Mouse (Mus musculus) testis, adult 10 weeks (tissue): ENCODE results near the gene Atp5h. TPM values are rescaled to one million over a fixed set of nuclear protein-coding genes. Genes with fewer than 3 reads are reported as not detected.

ENCODE experiments used
- polyA plus RNA-seq: library from polyadenylated mRNA; stranded (reverse); fragments of 350-450 nt; fragmentation: Illumina TruSeq; extraction: RNeasy Lipid Tissue Mini Kit (QIAGEN cat#74804); gene quantifications from one replicate; pipeline ENCODE4 v1.2.3, GENCODE M21; 2014; ENCODE audit warnings: low read depth, low replicate concordance

Gene Atp5h
- polyA plus RNA-seq = 319 TPM

DNA sequence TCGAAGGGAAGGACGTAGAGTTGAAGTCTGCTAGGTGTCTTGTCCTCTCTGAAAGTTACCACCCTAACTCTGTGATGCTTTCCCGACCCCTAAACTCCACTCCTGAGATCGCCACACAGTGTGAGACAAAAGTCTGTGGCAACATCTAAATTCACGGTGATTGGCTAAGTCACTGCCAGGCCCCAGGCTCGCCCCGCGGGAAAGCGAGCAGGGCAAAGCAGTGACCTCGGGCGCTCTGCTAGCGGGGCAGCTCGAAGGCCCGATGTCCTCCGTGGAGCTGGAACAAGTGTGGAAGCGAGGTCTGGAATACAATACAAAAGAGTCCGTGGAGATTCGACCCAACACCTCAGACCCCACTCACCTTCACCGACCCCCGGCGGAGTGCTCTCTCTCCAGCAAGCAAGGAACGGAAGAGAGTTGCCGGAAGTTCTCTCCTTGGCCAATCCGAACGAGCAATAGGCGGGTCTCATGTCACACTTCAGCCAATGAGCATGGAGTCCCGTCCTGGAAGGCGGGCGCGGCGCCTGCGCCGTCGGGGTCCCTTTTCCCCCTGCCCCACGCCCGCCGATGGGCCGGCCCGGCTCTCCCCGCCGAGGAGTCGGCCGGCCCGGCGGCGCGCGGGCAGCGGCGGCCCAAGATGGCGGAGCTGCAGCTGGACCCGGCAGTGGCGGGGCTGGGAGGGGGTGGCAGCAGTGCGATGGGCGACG, at the start of gene Atp5h, which contains the start of gene Kctd2:
Atp5h (minus strand) TSS at position 432 of the 707 bp plus-strand sequence.
Kctd2 (plus strand) TSS at position 598 of the 707 bp plus-strand sequence.

GRCm38 (mm10) chr11:115462243-115462891, 42.6 kb upstream of the Atp5h start, which contains the start of gene Slc16a5:
Gene Slc16a5 (plus strand): TSS chr11:115462474.

GRCm38 (mm10) chr11:115439906-115440595, 20.3 kb upstream of the Atp5h start, which contains the start of gene Trim80:
Gene Trim80 (plus strand): TSS chr11:115440545.

DNA sequence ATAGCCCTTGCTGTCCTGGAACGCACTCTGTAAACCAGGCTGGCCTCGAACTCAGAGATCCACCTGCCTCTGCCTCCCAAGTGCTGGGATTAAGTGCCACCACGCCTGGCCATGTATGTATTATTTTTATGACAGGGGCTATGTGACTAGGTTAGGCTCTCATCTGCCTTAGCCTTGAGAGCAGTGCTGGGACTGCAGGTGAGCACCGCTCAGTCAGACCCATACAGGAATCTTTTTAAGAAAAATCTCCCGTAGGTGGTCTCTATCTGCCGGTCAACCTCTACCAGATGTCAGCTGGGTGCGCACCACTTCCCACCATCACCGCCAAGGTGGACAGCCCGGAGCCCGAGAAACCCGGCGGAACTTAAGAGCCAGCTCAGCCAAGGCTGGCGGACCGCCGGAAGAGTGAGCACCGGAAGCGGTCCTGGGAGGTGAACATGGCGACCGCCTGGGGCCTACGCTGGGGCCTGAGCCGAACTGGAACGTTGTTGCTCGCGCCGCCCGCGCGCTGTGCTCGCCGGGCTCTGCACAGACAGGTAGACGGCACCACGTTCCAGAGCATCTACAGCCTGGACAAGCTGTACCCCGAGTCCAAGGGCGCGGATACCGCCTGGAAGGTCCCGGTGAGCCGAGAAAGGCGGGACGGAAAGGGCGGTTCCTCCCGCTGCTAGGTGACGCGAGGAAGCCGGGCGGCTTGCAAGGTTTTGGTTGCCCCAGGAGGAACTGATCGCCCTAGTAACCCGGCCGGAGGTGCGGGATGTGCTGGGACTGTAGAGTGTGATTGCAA, 16.2 kb downstream of the Atp5h start, which contains the start of gene Mrpl58:
Mrpl58 (plus strand) TSS at position 415 of the 787 bp plus-strand sequence.

DNA sequence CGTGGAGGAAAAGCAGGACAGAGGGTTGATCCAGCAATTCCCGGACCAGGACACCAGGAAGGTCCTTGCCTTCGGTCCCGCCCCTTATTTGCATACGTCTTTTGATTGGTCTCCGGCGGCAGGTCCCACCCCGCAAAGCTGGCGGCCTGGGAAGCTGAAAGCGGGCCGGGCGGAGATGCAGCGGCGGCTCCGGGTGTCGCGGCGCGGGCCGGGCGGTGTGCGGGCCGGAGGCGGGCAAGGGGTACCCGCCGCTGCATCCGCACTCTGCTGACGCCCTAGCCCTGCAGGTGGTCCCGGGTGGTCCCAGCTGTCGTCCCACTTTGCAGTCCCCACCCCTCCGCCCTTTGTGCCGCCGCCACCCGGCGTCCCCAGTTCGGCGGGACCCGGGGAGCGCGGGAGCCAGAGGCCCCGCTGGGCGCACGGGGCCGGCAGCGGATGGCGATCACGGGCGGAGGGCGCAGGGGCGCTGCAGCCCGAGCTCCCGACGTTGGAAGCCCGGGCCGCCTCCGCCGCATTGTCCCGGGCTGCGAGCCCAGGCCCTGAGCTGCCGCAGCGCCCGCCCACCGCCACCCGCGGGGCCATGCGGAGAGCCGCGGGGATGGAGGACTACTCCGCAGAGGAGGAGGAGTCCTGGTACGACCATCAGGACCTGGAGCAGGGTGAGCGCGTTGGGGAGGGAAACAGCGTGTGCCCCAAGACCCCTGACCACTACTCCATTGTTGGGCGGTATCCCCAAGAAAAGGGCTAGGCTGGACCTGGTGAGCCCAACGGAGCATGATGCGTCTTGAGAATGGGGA, 37.8 kb downstream of the Atp5h start, which contains the start of gene Cdr2l:
Cdr2l (plus strand) TSS at position 174 of the 797 bp plus-strand sequence.

DNA sequence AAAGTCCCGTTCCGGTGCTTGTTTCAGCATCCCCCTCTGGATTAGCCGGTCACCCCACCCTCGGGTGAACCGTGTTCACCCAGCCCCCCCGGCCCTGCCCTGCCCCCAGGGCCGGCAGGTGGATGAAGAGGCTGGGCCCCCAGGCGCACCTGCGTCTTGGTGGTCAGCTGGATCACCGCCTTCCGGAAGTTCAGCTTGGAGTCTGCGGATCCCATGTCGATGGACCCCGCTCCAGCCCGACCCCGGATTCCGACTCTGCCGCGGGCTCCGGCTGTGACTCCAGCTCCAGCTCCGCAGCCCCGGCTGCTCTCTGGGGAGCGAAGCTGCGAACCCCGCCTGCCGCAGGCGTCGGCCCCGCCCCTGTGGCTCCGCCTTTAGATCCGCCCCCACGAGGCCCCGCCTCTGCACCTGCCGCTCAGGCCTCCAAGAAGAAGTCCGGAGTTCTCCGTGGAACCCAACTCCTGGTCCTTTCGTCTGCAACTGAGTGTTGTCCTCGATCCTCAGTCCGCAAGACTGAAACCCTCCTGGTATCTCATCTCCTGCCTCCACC, 52.3 kb downstream of the Atp5h start, which contains the start of gene Hid1:
Hid1 (minus strand) TSS at position 362 of the 550 bp plus-strand sequence.

Other genes starting within 250 kb of the Atp5h start
- 0.13 TPM for gene Tmem104, start 232.5 kb downstream of the Atp5h start, polyA plus RNA-seq
- 7.1 TPM for gene Nat9, start 232.1 kb downstream of the Atp5h start, polyA plus RNA-seq
- gene Grin2c, start 152.7 kb downstream of the Atp5h start, polyA plus RNA-seq = 0.04 TPM
- 5.7 TPM for gene Fdxr, start 142.9 kb downstream of the Atp5h start, polyA plus RNA-seq
- gene Fads6, start 122.3 kb downstream of the Atp5h start, polyA plus RNA-seq = 3.2 TPM
- gene Otop2, start 112.8 kb downstream of the Atp5h start, polyA plus RNA-seq = 0.53 TPM
- 0.28 TPM for gene Ush1g, start 97.9 kb downstream of the Atp5h start, polyA plus RNA-seq
- not detected for gene Otop3, start 85.2 kb downstream of the Atp5h start, polyA plus RNA-seq
- not detected for gene Hid1, start 52.2 kb downstream of the Atp5h start, polyA plus RNA-seq
- 0.29 TPM for gene Cdr2l, start 38.0 kb downstream of the Atp5h start, polyA plus RNA-seq
- gene Mrpl58, start 16.2 kb downstream of the Atp5h start, polyA plus RNA-seq = 6.3 TPM
- 9.7 TPM for gene Kctd2, start 166 bp upstream of the Atp5h start, polyA plus RNA-seq
- 17.4 TPM for gene Trim80, start 20.6 kb upstream of the Atp5h start, polyA plus RNA-seq
- 0.52 TPM for gene Slc16a5, start 42.5 kb upstream of the Atp5h start, polyA plus RNA-seq
- gene Armc7, start 55.7 kb upstream of the Atp5h start, polyA plus RNA-seq = 0.41 TPM
- gene Nt5c, start 71.9 kb upstream of the Atp5h start, polyA plus RNA-seq = 2.5 TPM
- 114 TPM for gene Jpt1, start 94.4 kb upstream of the Atp5h start, polyA plus RNA-seq
- 627 TPM for gene Sumo2, start 116.3 kb upstream of the Atp5h start, polyA plus RNA-seq
- gene Nup85, start 144.5 kb upstream of the Atp5h start, polyA plus RNA-seq = 39.0 TPM
- gene Mrps7, start 184.0 kb upstream of the Atp5h start, polyA plus RNA-seq = 2.1 TPM
- gene Gga3, start 184.1 kb upstream of the Atp5h start, polyA plus RNA-seq = 4.0 TPM
- gene Mif4gd, start 193.0 kb upstream of the Atp5h start, polyA plus RNA-seq = 80.0 TPM
- gene Slc25a19, start 208.3 kb upstream of the Atp5h start, polyA plus RNA-seq = 1.8 TPM